Mouse (Mus musculus) cerebellum, postnatal 4 days (tissue): ENCODE measurements at regions not wholly inside any gene's neighbourhood (a gene's known extent, or its start where the extent isn't known, plus 50 kb on each side); places are given as distances from the start of the nearest gene placed in this dataset.

Experiments used
- DNase-seq, 2 experiments: peaks; one replicate each; pipeline ENCODE4 v3.0.0; 2022; ENCODE audit warnings: low spot score in 2 of 2, mixed read lengths in 1 of 2

DNA sequence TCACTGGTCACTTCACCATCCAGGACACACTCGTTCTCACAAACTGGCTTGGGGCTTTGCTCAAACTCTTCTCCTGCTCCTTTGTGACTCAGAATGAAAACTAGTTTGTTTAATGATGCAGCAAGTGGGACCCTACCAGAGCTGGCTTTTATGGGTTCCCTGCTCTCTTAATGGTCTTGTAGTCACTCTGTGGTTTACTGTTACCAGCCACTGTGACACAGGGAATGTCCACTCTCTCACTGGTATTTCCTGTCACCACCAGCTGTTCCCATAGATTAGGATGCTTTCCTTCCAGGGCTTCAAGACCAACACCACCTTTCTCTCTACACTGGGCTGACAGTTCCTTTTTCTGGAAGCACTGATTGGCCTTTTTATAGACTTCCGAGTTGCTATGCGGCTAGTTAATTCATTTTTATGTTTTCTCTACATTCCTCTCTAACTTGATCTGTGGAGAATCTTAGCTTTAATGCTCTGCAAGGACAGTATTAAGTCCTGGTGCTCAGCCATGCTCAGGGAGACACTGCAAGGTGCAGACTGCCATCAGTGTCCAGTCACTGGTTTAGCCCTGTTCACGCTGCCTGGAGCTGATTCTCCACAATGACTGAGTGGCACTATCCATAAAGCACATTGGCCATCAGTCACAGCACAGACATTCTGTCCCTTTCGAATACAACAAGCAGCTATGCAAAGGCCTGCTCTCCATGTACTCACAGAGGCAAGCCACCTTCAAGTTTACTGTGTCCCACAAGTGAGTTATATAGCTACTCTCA lies 149.2 kb upstream of the Klf14 start:
- DNase-seq: no peak

DNA sequence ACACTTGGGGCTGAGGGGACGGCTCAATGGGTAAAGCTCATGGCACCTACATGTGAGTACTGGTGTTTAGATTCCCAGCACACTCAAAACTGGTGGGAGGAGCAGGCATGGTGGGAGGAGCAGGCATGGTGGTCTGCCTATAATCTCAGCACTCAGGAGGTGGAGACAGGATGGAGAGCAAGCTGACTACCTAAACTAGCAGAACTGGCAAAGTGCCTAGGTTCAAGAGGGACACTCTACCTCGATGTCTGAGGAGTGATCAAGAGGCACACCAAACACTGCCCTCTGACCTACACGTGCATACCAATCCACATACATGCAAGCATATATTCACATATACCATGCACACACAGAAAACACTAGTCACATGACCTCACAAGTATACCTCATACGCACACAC lies 150.7 kb upstream of the Klf14 start:
- DNase-seq: no peak

GRCm38 (mm10) chr6:31112293-31113077 lies 153.6 kb upstream of the Klf14 start:
- no peak for DNase-seq

- DNase-seq: no peak
These were observed 154.9 kb upstream of the Klf14 start for GRCm38 (mm10) chr6:31113558-31114326.

GRCm38 (mm10) chr6:31114336-31115335 lies 155.8 kb upstream of the Klf14 start:
- no peak for DNase-seq

GRCm38 (mm10) chr6:31115566-31115965 lies 156.7 kb upstream of the Klf14 start:
- no peak for DNase-seq

- DNase-seq: no peak
These were observed 157.5 kb upstream of the Klf14 start for GRCm38 (mm10) chr6:31116365-31116764.

GRCm38 (mm10) chr6:31117666-31118065 lies 158.8 kb upstream of the Klf14 start:
- no peak for DNase-seq

- DNase-seq: no peak
These were observed 162.1 kb upstream of the Klf14 start for GRCm38 (mm10) chr6:31121008-31121407.

DNA sequence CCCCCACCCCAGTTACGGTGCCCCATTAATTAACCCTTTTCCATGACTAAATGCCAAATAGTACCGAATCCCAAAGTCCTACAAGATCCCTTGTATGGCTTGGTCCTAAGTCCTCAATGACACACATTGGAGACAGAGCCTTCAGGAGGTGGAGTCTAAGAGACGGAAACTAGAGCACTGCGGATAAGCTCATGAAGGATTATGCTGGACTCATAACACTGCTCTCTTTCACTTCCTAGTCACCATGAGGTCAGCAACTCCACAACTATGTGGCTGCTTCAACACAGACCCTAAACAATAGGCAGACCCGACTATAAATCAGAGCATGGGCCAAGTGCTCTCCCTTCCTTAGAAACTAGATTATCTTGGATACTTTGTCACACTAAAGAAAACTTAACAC lies 164.0 kb upstream of the Klf14 start:
- DNase-seq: no peak

DNA sequence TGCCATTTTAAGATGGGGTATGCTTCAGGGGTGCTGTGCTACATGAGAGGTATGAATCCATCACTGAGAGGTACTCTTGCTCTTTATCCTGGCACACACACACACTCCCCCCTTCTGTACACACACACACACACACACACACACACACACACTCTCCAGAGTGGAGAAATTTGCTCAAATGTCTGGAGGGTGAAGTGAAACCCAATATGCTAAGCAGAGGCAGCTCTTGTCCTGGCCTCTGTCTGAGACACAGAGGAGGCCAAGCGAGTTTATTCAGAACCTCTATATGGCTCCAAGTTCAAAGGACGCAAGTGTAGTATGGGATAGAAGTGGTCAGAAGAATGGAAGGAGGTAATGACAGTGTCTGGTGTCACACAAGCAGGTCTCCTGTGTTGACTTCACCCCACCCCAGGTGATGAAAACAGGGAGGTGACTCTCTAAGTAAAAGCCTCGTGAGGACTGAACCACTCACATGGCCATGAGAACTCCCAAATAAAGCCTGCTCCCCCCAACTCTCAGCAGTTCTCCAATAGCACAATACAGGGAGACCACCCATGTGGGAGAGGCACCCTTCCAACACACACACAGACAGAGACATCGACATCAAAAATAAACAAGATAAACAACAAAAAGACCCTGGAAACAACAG lies 164.6 kb upstream of the Klf14 start:
- no peak for DNase-seq

GRCm38 (mm10) chr6:31124076-31124475 lies 165.2 kb upstream of the Klf14 start:
- no peak for DNase-seq

GRCm38 (mm10) chr6:31124872-31125271 lies 166.0 kb upstream of the Klf14 start:
- DNase-seq: no peak

DNA sequence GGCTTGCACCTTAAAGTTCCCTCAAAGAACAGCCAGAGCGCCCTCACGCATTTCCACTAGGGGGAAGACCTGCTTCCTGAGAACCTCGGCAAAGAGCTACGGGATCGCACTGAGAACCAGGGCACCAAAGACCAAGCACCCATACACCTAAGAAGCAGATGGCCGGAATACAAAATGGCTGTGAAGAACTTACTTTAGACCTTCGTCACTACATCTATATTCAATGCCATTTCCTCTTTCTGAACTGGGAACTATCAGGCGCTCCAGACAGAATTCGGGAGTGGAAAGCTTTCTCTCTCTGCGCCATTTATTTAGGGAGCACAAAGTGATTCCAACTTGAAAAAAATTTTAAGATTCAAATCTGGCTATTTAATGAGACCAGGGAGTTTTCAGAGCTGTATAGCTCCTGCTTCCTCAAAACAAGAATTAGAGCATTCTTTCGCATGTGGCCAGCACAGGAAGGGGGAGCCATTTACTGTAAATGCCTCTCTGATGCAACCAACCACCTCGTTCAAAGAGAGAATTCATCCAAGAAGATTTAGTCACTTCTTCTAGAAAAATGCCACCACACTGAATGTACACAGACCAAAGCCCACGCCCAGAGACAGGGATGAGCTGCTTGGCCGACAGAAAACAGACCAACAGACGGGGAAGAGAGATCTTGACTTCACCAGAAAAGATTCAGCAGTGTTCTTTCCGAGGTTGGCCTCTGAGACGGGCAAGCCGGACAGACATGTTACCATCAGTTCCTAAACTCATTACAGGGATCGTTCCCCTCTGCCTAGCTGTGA lies 166.6 kb upstream of the Klf14 start:
- DNase-seq: no peak

DNA sequence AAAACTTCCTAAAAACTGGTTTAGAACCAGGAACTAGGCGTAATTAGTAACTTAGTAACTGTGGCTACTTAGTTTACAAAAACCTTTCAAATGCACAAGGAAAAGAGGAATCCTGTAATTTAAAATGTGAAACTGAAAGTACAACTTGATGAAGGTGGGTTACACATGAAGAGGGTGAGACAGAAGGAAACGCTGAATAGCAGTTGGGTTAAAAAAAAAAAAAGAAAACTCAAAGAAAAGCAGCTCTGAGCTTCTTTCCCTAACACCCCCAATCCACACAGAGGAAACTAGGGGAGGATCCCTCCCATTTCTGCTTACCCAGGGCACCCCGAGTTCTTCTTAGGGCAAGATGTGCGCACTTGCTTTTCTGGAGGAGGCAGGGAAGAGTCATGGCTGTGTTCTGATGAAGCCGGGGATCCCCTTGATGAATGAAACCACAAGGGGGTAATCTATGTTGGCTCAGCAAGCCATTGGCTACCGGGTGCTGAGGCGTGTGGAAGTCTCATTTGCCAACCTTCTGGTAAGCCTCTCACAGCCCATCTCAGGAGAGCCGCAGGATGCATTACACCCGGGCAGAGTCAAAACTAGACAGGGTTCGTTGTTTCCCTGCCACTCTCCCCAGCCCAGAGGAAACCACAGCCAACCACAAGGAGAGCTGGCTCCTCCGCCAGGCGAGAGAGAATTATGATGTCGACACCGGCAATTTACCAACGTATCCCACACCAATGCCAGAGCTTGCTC lies 167.4 kb upstream of the Klf14 start:
- DNase-seq: no peak

- DNase-seq: no peak
These were observed 170.3 kb upstream of the Klf14 start for GRCm38 (mm10) chr6:31129170-31129569.

- DNase-seq: no peak
These were observed 171.1 kb upstream of the Klf14 start for GRCm38 (mm10) chr6:31129987-31130386.

DNA sequence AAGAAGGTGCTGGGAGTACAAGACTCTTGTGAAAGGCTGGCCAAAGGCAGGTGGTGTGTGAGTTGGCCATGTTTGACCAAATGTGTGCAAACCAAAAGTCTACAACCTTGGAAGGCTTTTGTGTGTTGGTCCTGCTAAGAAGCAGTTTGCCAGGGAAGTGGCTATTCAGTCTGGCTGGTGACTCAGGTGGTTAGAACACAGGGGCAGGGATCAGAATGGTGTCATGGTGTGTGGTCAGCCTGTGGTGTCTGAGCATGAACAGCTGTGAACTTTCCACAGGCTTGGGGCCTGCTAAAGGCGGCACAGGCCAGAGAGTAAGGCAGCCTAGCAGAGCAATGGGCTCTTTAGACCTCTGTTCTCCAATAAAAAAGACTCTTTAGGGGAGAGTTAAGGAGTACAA lies 171.6 kb upstream of the Klf14 start:
- DNase-seq: no peak

DNA sequence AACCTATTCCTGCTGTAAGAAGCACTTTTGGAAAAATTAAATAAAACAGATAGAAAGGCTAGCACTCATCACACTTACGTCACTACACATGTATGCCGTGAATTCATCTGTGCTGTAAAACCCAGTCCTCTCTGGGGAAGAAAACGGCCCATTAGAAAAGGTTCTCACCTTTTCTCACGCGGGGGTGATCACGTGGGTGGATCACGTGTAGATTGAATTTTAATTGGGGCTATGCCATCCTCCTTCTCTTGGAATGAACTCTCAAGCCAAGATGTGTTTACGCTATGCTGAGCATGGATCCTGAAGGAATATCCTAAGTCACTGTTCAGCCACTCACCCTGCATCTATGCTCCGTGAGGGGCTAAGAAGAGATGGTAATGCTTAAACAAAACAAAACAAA lies 172.8 kb upstream of the Klf14 start:
- no peak for DNase-seq
